Mouse (Mus musculus) thymus, adult 2 months (tissue): ENCODE results near the gene Cela1. TPM values are rescaled to one million over a fixed set of nuclear protein-coding genes. Genes with fewer than 3 reads are reported as not detected.

Source experiments
- DNase-seq: peaks from one replicate; pipeline ENCODE4 v3.0.0; 2021
- H3K27ac ChIP-seq: fragments of 200-500 bp; 2 replicates; pipeline ENCODE4 v1.5.1; 2012; ENCODE audit warnings: low read length, control low read depth; ENCODE audit not compliant: control insufficient read depth, insufficient read depth
- H3K27me3 ChIP-seq: fragments of 200-500 bp; 2 replicates; pipeline ENCODE4 v1.6.1; 2012; ENCODE audit warnings: mild to moderate bottlenecking, low read length, moderate library complexity, mixed read lengths; ENCODE audit not compliant: control insufficient read depth, insufficient read depth
- H3K36me3 ChIP-seq: fragments of 200-500 bp; 2 replicates; pipeline ENCODE4 v1.6.1; 2012; ENCODE audit warnings: mild to moderate bottlenecking, low read length, moderate library complexity; ENCODE audit not compliant: control insufficient read depth, insufficient read depth
- H3K4me1 ChIP-seq: fragments of 200-500 bp; replicated peaks from 2 replicates; pipeline ENCODE4 v1.6.1; 2012; ENCODE audit warnings: low read length; ENCODE audit not compliant: control insufficient read depth, insufficient read depth
- H3K4me3 ChIP-seq: fragments of 200-500 bp; 2 replicates; pipeline ENCODE4 v1.5.1; 2012; ENCODE audit warnings: mild to moderate bottlenecking, low read length, control low read depth, moderate library complexity; ENCODE audit not compliant: control insufficient read depth, insufficient read depth
- CTCF ChIP-seq: fragments of 200-500 bp; IDR thresholded peaks from 2 replicates; pipeline ENCODE4 v1.5.1; 2012; ENCODE audit warnings: mild to moderate bottlenecking, control low read depth, low read length, moderate library complexity, borderline replicate concordance; ENCODE audit not compliant: control insufficient read depth, poor library complexity, insufficient read depth; ENCODE audit errors: extremely low read depth
- POLR2A ChIP-seq: fragments of 200-500 bp; IDR thresholded peaks from 2 replicates; pipeline ENCODE4 v1.6.1; 2012; ENCODE audit warnings: mild to moderate bottlenecking, low read length, control low read depth, moderate library complexity; ENCODE audit not compliant: control insufficient read depth, poor library complexity, insufficient read depth; ENCODE audit errors: extremely low read depth
- WGBS: fragments of 180-500 bp; shearing (Covaris S2); methylation state at CpG from one replicate; pipeline ENCODE4 v1.1.7; 2018; 5-methylcytosine and 5-hydroxymethylcytosine counted together
- polyA plus RNA-seq: library from polyadenylated mRNA; depleted of rRNA; stranded (reverse); fragments of >200 nt; gene quantifications from 2 replicates; pipeline ENCODE4 v1.2.3, GENCODE M21; 2012

The Cela1 gene
- polyA plus RNA-seq, 1 experiment, result 11.7 TPM

GRCm38 (mm10) chr15:100667871-100668545, 19.7 kb downstream of the Cela1 start:
- Histone ChIP-seq H3K27ac (peak overlapping the region; percentile 78), H3K4me3 (peak overlapping the region; percentile 12; the same call in 1 of the 2 replicates), H3K4me1 (peaks cover 38% of the 10 kb centered on the region), H3K36me3 (no peaks in the 10 kb centered on the region), H3K27me3 (no peaks in the 10 kb centered on the region)
- DNase-seq, result peak; percentile 59
- 8% methylated on average over 5 of the region's 5 CpGs for WGBS
- TF ChIP-seq CTCF (no peak), POLR2A (no peak)

GRCm38 (mm10) chr15:100667420-100667819, 20.3 kb downstream of the Cela1 start:
- Histone ChIP-seq H3K27ac (peak overlapping the region; percentile 61), H3K4me3 (peak overlapping the region; percentile 38), H3K4me1 (peaks cover 38% of the 10 kb centered on the region), H3K36me3 (no peaks in the 10 kb centered on the region; the same call in 1 of the 2 replicates), H3K27me3 (no peaks in the 10 kb centered on the region)
- WGBS, result 10% methylated on average over 6 of the region's 6 CpGs
- TF ChIP-seq CTCF, result no peak
- TF ChIP-seq POLR2A, result no peak
- DNase-seq, result no peak

- Histone ChIP-seq H3K27me3 (no peaks in the 10 kb centered on the region), H3K4me1 (peaks cover 38% of the 10 kb centered on the region), H3K27ac (peak overlapping the region; percentile 36), H3K4me3 (peak overlapping the region; percentile 38), H3K36me3 (peaks cover 6% of the 10 kb centered on the region)
- TF ChIP-seq CTCF, result no peak
- no peak for TF ChIP-seq POLR2A
- 3% methylated on average over 12 of the region's 12 CpGs for WGBS
- peak; percentile 29 for DNase-seq
Measured at GRCm38 (mm10) chr15:100666851-100667250, 20.9 kb downstream of the Cela1 start.

GRCm38 (mm10) chr15:100666219-100666696, 21.5 kb downstream of the Cela1 start:
- peak overlapping the region; percentile 90 for H3K27ac ChIP-seq
- H3K4me1 ChIP-seq, result peaks cover 38% of the 10 kb centered on the region
- peak; percentile 39 for DNase-seq
- no peaks in the 10 kb centered on the region for H3K27me3 ChIP-seq
- TF ChIP-seq CTCF (no peak), POLR2A (no peak)
- under 1% methylated on average over 7 of the region's 7 CpGs for WGBS
- peak overlapping the region; percentile 42 for H3K4me3 ChIP-seq
- peaks cover 9% of the 10 kb centered on the region for H3K36me3 ChIP-seq

- H3K27ac ChIP-seq, result peak overlapping the region; percentile 75
- no peaks in the 10 kb centered on the region for H3K27me3 ChIP-seq
- H3K36me3 ChIP-seq, result peaks cover 13% of the 10 kb centered on the region
- no peak for DNase-seq
- TF ChIP-seq CTCF (no peak), POLR2A (no peak)
- no peak overlapping the region for H3K4me3 ChIP-seq
- 29% methylated on average over 9 of the region's 9 CpGs for WGBS
- H3K4me1 ChIP-seq, result peaks cover 38% of the 10 kb centered on the region
Measured at GRCm38 (mm10) chr15:100665411-100666218, 22.1 kb downstream of the Cela1 start.

- Histone ChIP-seq H3K4me1 (peaks cover 37% of the 10 kb centered on the region), H3K27me3 (no peaks in the 10 kb centered on the region), H3K36me3 (peaks cover 15% of the 10 kb centered on the region), H3K27ac (peak overlapping the region; percentile 69), H3K4me3 (no peak overlapping the region)
- DNase-seq, result peak; percentile 74
- 15% methylated on average over 9 of the region's 9 CpGs for WGBS
- TF ChIP-seq POLR2A, result no peak
- TF ChIP-seq CTCF, result no peak
Measured at GRCm38 (mm10) chr15:100664813-100665274, 22.9 kb downstream of the Cela1 start.

- WGBS, result 98% methylated on average over 5 of the region's 5 CpGs
- no peak for DNase-seq
- peaks cover 16% of the 10 kb centered on the region for H3K4me1 ChIP-seq
- no peaks in the 10 kb centered on the region for H3K27me3 ChIP-seq
- peaks cover 54% of the 10 kb centered on the region for H3K36me3 ChIP-seq
- H3K4me3 ChIP-seq, result no peak overlapping the region
- no peak overlapping the region for H3K27ac ChIP-seq
- TF ChIP-seq CTCF (no peak), POLR2A (no peak)
Measured at GRCm38 (mm10) chr15:100660805-100661204, 26.9 kb downstream of the Cela1 start.
